9 mouse cellular contexts compared by ENCODE assay signal in genomic region chr6:116264836-116265235, GRCm38 (mm10). TPM values are rescaled to one million over a fixed set of nuclear protein-coding genes. Genes with fewer than 3 reads are reported as not detected.
DNase-seq lines count a peak whose midpoint lies in the region; ATAC-seq and TF ChIP-seq lines count a peak whose summit lies in the region.
"Had no signal": no experiment of that assay in that cellular context is flagged by ENCODE, and none has a peak within 500 bp of the region (broad histone marks: within the 10 kb centered on the region; RNA-seq: fewer than 3 reads in every experiment).

No protein-coding gene starts in this region.

- H3K27me3 ChIP-seq in liver, embryonic 13.5 days = no peaks in the 10 kb centered on the region
- H3K27me3 ChIP-seq in stomach, postnatal 0 days (ENCODE audit: control insufficient read depth, insufficient read depth, low read length) = no peaks in the 10 kb centered on the region

- peak overlapping the region; percentile 85 for H3K9ac ChIP-seq in liver, embryonic 13.5 days
- H3K9ac ChIP-seq in stomach, postnatal 0 days (ENCODE audit: low read length) = no peak overlapping the region

- H3K4me2 ChIP-seq in liver, embryonic 13.5 days = peak overlapping the region; percentile 80
- 0 out of 2 replicates have a peak overlapping the region, but pooled peaks have one; percentile 87 for H3K4me2 ChIP-seq in stomach, postnatal 0 days (replicated peaks; ENCODE audit: low read depth)

- peak overlapping the region; percentile 74 for H3K4me3 ChIP-seq in liver, embryonic 13.5 days (replicated peaks)
- H3K4me3 ChIP-seq in stomach, postnatal 0 days (ENCODE audit: low read depth, low read length) = no peak overlapping the region

- H3K36me3 ChIP-seq in liver, embryonic 13.5 days = peaks cover 3% of the 10 kb centered on the region; the same call in 1 of the 2 replicates
- peaks cover 2% of the 10 kb centered on the region; the same call in 1 of the 2 replicates for H3K36me3 ChIP-seq in stomach, postnatal 0 days (ENCODE audit: control insufficient read depth, insufficient read depth, low read length)

- H3K9me3 ChIP-seq in liver, embryonic 13.5 days (replicated peaks) = no peaks in the 10 kb centered on the region
- H3K9me3 ChIP-seq in stomach, postnatal 0 days (ENCODE audit: control insufficient read depth, low read length) = no peaks in the 10 kb centered on the region

- peak overlapping the region; percentile 39; the same call in 1 of the 2 replicates for H3K27ac ChIP-seq in liver, embryonic 13.5 days
- no peak overlapping the region for H3K27ac ChIP-seq in stomach, postnatal 0 days (replicated peaks)

- H3K4me1 ChIP-seq in liver, embryonic 13.5 days (replicated peaks) = peaks cover 36% of the 10 kb centered on the region
- H3K4me1 ChIP-seq in stomach, postnatal 0 days (replicated peaks; ENCODE audit: control insufficient read depth, insufficient read depth) = no peaks in the 10 kb centered on the region

- no peak for TF ChIP-seq CTCF in stomach, postnatal 0 days (IDR thresholded peaks at IDR 0.05; ENCODE audit: low read depth)

- peak; percentile 7 for DNase-seq in embryo, embryonic 9.5 days (ENCODE audit: extremely low spot score)
- no peak for DNase-seq in embryo, embryonic 10.5 days (ENCODE audit: low spot score)
- peak; percentile 5 for DNase-seq in retina, postnatal 1 day
- DNase-seq in retina, embryonic 14.5 days (ENCODE audit: low spot score) = no peak
- no peak for DNase-seq in liver, embryonic 13.5 days
- DNase-seq in stomach, postnatal 0 days (ENCODE audit: low spot score) = no peak
- no peak for DNase-seq in urinary bladder, postnatal 14 days (ENCODE audit: low spot score)
- DNase-seq in frontal cortex, postnatal 36 days (ENCODE audit: low spot score in 2 of 2) = no peak
- DNase-seq: spleen, adult 18-20 months had no signal

- no peak for TF ChIP-seq EP300 in stomach, postnatal 0 days (optimal IDR thresholded peaks at IDR 0.05)

- ATAC-seq in liver, embryonic 13.5 days (ENCODE audit: low read depth) = no peak
- no peak for ATAC-seq in stomach, postnatal 0 days (ENCODE audit: low FRiP score, low TSS enrichment)

- WGBS in liver, embryonic 13.5 days (ENCODE audit: insufficient replicate concordance) = 68% methylated on average over 11 of the region's 11 CpGs
- 86% methylated on average over 11 of the region's 11 CpGs for WGBS in stomach, postnatal 0 days

RNA-seq across cellular contexts. Expression of gene Zfand4, which starts 0.8 kb away (rescaled TPM):
- 4.9 and 5.9 TPM in 2 replicates for polyA plus RNA-seq in liver, embryonic 13.5 days (2015; fragmentation: Nextera tagmentation; extraction: Ambion mirVana)
- polyA plus RNA-seq in stomach, postnatal 0 days (2015; fragmentation: Nextera tagmentation; extraction: Ambion mirVana) = 2.1 and 2.8 TPM in 2 replicates

RNA-seq across cellular contexts. Expression of gene Washc2, which starts 57.0 kb away (rescaled TPM):
- polyA plus RNA-seq in liver, embryonic 13.5 days (2015; fragmentation: Nextera tagmentation; extraction: Ambion mirVana) = 13.8 and 16.8 TPM in 2 replicates
- polyA plus RNA-seq in stomach, postnatal 0 days (2015; fragmentation: Nextera tagmentation; extraction: Ambion mirVana) = 17.0 and 17.1 TPM in 2 replicates

Comparison
In these comparisons a context has a peak if more than half of its experiments do, and no peak if none do; other contexts are left out.
1. DNase-seq: peak in embryo, embryonic 9.5 days (single experiment) and retina, postnatal 1 day (single experiment); none in embryo, embryonic 10.5 days (single experiment), retina, embryonic 14.5 days (single experiment), liver, embryonic 13.5 days (single experiment), stomach, postnatal 0 days (single experiment), urinary bladder, postnatal 14 days (single experiment) and frontal cortex, postnatal 36 days (0 of 2).